Mouse (Mus musculus): Measurements from ENCODE around the gene Fam117a. TPM values are rescaled to one million over a fixed set of nuclear protein-coding genes. Genes with fewer than 3 reads are reported as not detected.
A peak's percentile ranks its signal among the peaks of the same experiment; 100 is the strongest.

The Fam117a gene
- polyA plus RNA-seq, 1 experiment from 2014 or later = 2.7 TPM

DNA sequence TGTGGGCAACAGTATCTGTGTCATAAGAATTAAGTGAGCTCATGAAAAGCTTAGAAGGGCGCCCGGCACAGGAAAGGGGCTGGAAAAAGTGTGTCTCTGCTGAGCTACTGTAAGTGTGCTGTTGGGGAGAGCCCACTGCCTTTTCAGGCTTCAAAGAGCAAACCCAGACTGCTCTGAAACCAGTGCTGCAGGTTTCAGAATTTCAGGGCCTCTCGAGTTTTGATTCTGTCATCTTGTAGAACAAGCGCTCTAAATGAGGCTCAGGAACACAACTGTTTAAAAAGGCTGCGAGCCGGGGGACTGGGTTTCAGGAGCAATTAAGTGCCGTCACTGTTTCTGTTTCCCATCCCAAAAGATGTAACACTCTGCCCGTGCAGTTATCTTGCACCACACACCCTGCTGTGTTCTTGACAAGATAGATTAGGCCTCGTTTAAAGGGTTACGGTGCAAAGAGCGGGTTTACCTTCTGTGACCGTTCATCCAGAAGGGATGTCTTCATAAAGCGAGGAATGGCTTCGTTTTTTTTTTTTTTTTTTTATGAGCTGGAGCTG is 2.7 kb downstream of the Fam117a start:
- 0 out of 2 replicates have a peak overlapping the region, but pooled peaks have one; percentile 14 for H3K4me2 ChIP-seq (ENCODE audit: low read length)
- H3K4me3 ChIP-seq (replicated peaks; ENCODE audit: low read length) = no peak overlapping the region
- H3K9ac ChIP-seq (replicated peaks; ENCODE audit: low read depth, low read length) = no peak overlapping the region
- no peaks in the 10 kb centered on the region; the same call in 1 of the 2 replicates for H3K27me3 ChIP-seq (replicated peaks; ENCODE audit: control insufficient read depth, insufficient read depth, low read length)
- no peaks in the 10 kb centered on the region for H3K9me3 ChIP-seq (ENCODE audit: control insufficient read depth, low read length)
- no peak for ATAC-seq
- H3K36me3 ChIP-seq (ENCODE audit: control insufficient read depth, insufficient read depth) = no peaks in the 10 kb centered on the region
- 11% methylated on average over 14 of the region's 14 CpGs for WGBS
- peaks cover 10% of the 10 kb centered on the region for H3K4me1 ChIP-seq (replicated peaks; ENCODE audit: control insufficient read depth, insufficient read depth, low read length)
- H3K27ac ChIP-seq (ENCODE audit: low read length) = no peak overlapping the region

DNA sequence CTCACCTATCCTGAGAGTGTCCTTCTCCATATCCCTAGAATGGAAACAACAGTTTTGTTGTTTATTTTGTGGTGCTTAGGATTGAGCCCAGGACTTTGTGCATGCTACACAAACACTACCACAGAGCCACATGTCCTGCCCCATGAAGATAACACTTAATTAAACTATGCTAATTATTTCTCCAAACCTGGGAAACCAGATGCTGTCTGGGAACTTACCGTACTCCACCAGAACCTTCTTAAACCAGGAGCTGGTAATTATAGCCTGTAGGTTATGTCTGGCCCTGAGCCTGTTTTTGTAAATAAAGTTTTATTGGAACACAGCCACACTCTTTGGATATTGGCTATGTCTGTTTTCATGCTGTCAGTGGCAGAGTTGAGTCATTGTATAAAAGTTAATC is 3.4 kb downstream of the Fam117a start:
- no peak for ATAC-seq
- Histone ChIP-seq H3K4me1 (replicated peaks; ENCODE audit: control insufficient read depth, insufficient read depth, low read length) (peaks cover 10% of the 10 kb centered on the region), H3K27me3 (replicated peaks; ENCODE audit: control insufficient read depth, insufficient read depth, low read length) (no peaks in the 10 kb centered on the region; the same call in 1 of the 2 replicates), H3K36me3 (ENCODE audit: control insufficient read depth, insufficient read depth) (no peaks in the 10 kb centered on the region), H3K27ac (ENCODE audit: low read length) (no peak overlapping the region), H3K4me2 (ENCODE audit: low read length) (no peak overlapping the region), H3K9me3 (ENCODE audit: control insufficient read depth, low read length) (no peaks in the 10 kb centered on the region), H3K4me3 (replicated peaks; ENCODE audit: low read length) (no peak overlapping the region), H3K9ac (replicated peaks; ENCODE audit: low read depth, low read length) (no peak overlapping the region)
- 44% methylated on average over 1 of the region's 1 CpGs for WGBS

DNA sequence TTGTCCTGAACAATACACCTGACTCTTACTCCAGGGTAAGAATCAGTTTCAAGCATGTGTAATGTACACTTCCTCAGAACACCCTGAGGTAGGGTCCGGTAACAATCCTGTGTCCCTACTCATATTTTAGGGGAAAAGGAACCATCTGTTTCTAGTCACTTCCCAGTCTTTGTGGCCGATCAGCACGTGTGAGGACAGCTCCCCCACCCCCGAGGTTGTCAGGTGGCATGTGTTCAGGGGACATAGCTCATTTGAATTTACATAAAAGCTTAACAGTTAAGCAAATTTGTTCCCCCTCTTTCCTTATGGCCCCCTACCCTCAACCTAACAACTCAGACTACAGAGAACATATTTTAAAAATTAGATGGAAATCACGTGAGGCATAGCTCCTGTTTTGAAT is 3.8 kb downstream of the Fam117a start:
- no peak overlapping the region for H3K27ac ChIP-seq (ENCODE audit: low read length)
- WGBS = 36% methylated on average over 5 of the region's 5 CpGs

DNA sequence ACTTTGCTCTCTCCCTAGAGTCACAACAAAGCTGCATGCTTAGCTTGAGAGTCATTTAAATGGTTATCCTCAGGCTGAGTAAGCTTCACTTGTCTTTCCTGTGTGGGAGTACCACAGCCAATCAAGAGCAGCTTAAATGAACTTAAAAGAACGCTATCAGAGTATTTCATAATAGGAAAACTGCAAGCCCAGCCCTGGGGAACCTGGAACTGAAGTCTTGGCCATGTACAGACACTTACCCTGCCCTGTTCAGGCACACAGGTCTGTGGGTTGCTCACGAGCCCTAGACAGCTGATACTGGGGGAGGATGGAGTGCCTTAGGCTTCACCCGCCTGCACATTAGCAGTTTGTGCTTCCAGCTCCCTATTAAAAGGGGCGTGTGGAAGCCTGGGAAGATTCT is 6.4 kb downstream of the Fam117a start:
- Histone ChIP-seq H3K9ac (replicated peaks; ENCODE audit: low read depth, low read length) (no peak overlapping the region), H3K4me1 (replicated peaks; ENCODE audit: control insufficient read depth, insufficient read depth, low read length) (peaks cover 5% of the 10 kb centered on the region), H3K27ac (ENCODE audit: low read length) (no peak overlapping the region), H3K4me3 (replicated peaks; ENCODE audit: low read length) (no peak overlapping the region), H3K27me3 (replicated peaks; ENCODE audit: control insufficient read depth, insufficient read depth, low read length) (no peaks in the 10 kb centered on the region; the same call in 1 of the 2 replicates), H3K9me3 (ENCODE audit: control insufficient read depth, low read length) (no peaks in the 10 kb centered on the region), H3K36me3 (ENCODE audit: control insufficient read depth, insufficient read depth) (no peaks in the 10 kb centered on the region), H3K4me2 (ENCODE audit: low read length) (no peak overlapping the region)
- ATAC-seq = no peak
- 74% methylated on average over 4 of the region's 4 CpGs for WGBS

More for the DNA sequence above, 3.8 kb downstream of the Fam117a start:
- no peak for ATAC-seq
- H3K4me3 ChIP-seq (replicated peaks; ENCODE audit: low read length) = no peak overlapping the region
- H3K27me3 ChIP-seq (replicated peaks; ENCODE audit: control insufficient read depth, insufficient read depth, low read length) = no peaks in the 10 kb centered on the region; the same call in 1 of the 2 replicates
- peaks cover 10% of the 10 kb centered on the region for H3K4me1 ChIP-seq (replicated peaks; ENCODE audit: control insufficient read depth, insufficient read depth, low read length)
- no peaks in the 10 kb centered on the region for H3K36me3 ChIP-seq (ENCODE audit: control insufficient read depth, insufficient read depth)
- no peak overlapping the region for H3K9ac ChIP-seq (replicated peaks; ENCODE audit: low read depth, low read length)
- no peaks in the 10 kb centered on the region for H3K9me3 ChIP-seq (ENCODE audit: control insufficient read depth, low read length)
- no peak overlapping the region for H3K4me2 ChIP-seq (ENCODE audit: low read length)

DNA sequence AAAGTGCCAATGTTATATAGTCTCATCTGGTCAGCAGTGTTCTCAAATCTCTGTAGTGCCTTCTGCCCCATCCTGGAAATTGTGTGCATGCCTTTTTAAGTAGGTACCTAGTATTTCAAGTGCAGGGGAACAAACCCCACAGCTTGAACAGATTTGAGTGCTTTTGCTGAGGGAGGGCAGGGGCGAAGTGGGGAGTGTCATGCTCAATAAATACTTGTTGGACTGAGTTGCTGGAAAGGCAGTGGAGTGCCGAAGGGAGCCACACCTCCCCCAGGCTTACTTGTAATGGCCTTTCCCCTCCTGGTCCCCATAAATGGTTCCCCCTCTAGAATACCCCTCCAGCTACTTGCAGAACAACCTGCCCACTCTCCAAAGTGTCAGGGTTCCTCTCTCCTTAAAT is 7.4 kb downstream of the Fam117a start:
- 70% methylated on average over 2 of the region's 2 CpGs for WGBS
- H3K27me3 ChIP-seq (replicated peaks; ENCODE audit: control insufficient read depth, insufficient read depth, low read length) = no peaks in the 10 kb centered on the region

DNA sequence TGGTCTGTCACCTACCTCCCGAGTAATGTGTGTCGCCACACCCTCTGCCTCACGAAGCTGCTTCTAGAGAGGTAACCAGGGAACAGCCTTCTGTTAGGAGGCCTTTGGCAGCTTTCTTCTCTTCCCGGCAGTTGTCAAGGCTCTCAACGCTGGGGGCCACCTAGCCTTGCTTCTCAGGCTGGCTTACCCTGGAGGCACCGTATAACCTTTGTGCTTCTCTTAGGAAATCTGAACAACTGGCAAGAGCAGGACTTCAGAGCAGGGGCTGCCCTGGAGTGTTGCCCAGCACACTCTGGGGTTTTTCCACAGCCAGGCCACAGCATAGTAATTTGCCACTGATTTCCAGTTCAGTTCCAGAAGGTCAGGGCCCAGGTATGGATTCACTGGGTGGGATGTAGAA is 13.5 kb downstream of the Fam117a start:
- H3K27ac ChIP-seq (ENCODE audit: low read length) = no peak overlapping the region
- no peaks in the 10 kb centered on the region for H3K36me3 ChIP-seq (ENCODE audit: control insufficient read depth, insufficient read depth)
- ATAC-seq = no peak
- H3K9me3 ChIP-seq (ENCODE audit: control insufficient read depth, low read length) = no peaks in the 10 kb centered on the region
- H3K4me1 ChIP-seq (replicated peaks; ENCODE audit: control insufficient read depth, insufficient read depth, low read length) = no peaks in the 10 kb centered on the region; the same call in 1 of the 2 replicates
- H3K9ac ChIP-seq (replicated peaks; ENCODE audit: low read depth, low read length) = no peak overlapping the region
- 70% methylated on average over 6 of the region's 6 CpGs for WGBS
- H3K4me2 ChIP-seq (ENCODE audit: low read length) = no peak overlapping the region
- H3K27me3 ChIP-seq (replicated peaks; ENCODE audit: control insufficient read depth, insufficient read depth, low read length) = no peaks in the 10 kb centered on the region
- H3K4me3 ChIP-seq (replicated peaks; ENCODE audit: low read length) = no peak overlapping the region

More for the DNA sequence above, 7.4 kb downstream of the Fam117a start:
- H3K9me3 ChIP-seq (ENCODE audit: control insufficient read depth, low read length) = no peaks in the 10 kb centered on the region
- H3K36me3 ChIP-seq (ENCODE audit: control insufficient read depth, insufficient read depth) = no peaks in the 10 kb centered on the region
- H3K27ac ChIP-seq (ENCODE audit: low read length) = no peak overlapping the region
- peaks cover 3% of the 10 kb centered on the region for H3K4me1 ChIP-seq (replicated peaks; ENCODE audit: control insufficient read depth, insufficient read depth, low read length)
- ATAC-seq = no peak
- no peak overlapping the region for H3K9ac ChIP-seq (replicated peaks; ENCODE audit: low read depth, low read length)
- H3K4me3 ChIP-seq (replicated peaks; ENCODE audit: low read length) = no peak overlapping the region
- no peak overlapping the region for H3K4me2 ChIP-seq (ENCODE audit: low read length)

DNA sequence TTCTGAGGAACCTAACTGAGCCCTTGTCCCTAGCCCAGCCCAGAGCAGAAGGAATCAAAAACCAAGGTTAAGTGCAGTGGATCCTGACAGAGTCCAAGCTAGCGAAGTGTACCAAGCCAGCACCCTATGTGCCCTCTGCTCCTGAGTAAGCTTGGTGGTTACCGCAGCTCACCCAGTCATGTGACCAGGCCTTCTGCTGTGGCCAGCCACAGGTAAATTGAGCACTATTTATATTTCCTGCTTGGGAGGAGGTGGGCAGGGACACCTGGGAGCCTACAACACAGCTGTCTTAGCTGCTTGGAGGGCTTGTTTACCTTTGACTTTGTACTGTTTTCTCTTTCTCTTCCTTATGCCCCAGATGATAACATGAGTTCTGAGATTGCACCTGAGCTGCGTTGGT is 14.1 kb downstream of the Fam117a start:
- Histone ChIP-seq H3K4me3 (replicated peaks; ENCODE audit: low read length) (no peak overlapping the region), H3K9me3 (ENCODE audit: control insufficient read depth, low read length) (no peaks in the 10 kb centered on the region), H3K27me3 (replicated peaks; ENCODE audit: control insufficient read depth, insufficient read depth, low read length) (no peaks in the 10 kb centered on the region), H3K9ac (replicated peaks; ENCODE audit: low read depth, low read length) (no peak overlapping the region), H3K4me2 (ENCODE audit: low read length) (no peak overlapping the region), H3K36me3 (ENCODE audit: control insufficient read depth, insufficient read depth) (no peaks in the 10 kb centered on the region), H3K27ac (ENCODE audit: low read length) (no peak overlapping the region), H3K4me1 (replicated peaks; ENCODE audit: control insufficient read depth, insufficient read depth, low read length) (no peaks in the 10 kb centered on the region; the same call in 1 of the 2 replicates)
- no peak for ATAC-seq
- WGBS = 95% methylated on average over 3 of the region's 3 CpGs

DNA sequence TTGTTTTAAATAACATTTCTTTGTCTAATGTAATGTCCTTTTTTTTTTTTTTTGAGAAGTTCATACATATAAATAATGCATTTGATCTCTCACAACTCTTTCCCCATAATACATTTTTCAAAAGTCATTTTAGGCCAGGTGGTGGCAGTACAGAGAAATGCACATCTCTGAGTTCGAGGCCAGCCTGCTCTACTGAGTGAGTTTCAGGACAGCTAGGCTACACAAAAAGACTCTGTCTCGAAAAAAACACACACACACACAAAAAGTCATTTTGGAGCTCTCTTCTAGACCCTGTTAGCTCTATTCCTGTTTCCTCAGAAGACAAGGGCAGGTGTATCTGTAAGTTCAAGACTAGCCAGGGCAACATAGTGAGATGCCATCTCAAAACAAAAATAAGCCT is 15.9 kb downstream of the Fam117a start:
- ATAC-seq = no peak
- WGBS = 74% methylated on average over 2 of the region's 2 CpGs

DNA sequence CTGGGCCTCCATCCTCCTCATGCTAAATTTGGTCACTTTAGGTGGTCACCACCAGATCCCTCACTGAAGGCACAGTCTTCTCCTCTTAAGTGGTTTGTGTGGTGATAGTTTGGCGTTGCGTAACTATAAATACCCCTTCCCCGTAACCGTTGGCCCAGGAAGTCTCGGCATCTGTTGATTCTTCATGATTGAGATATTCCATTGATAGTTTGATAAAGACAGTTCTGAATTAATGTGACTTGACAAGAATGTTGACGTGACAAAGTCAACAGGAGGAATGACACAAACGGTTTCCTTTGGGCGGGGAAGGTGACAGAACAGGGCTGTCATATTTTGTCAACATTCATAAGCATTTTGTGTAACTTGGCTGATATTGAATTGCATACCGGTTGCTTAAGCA is 16.4 kb downstream of the Fam117a start:
- ATAC-seq = no peak
- Histone ChIP-seq H3K27me3 (replicated peaks; ENCODE audit: control insufficient read depth, insufficient read depth, low read length) (no peaks in the 10 kb centered on the region), H3K4me3 (replicated peaks; ENCODE audit: low read length) (no peak overlapping the region), H3K4me2 (ENCODE audit: low read length) (no peak overlapping the region), H3K9ac (replicated peaks; ENCODE audit: low read depth, low read length) (no peak overlapping the region), H3K36me3 (ENCODE audit: control insufficient read depth, insufficient read depth) (no peaks in the 10 kb centered on the region), H3K9me3 (ENCODE audit: control insufficient read depth, low read length) (no peaks in the 10 kb centered on the region), H3K27ac (ENCODE audit: low read length) (no peak overlapping the region), H3K4me1 (replicated peaks; ENCODE audit: control insufficient read depth, insufficient read depth, low read length) (peaks cover 7% of the 10 kb centered on the region)
- WGBS = 87% methylated on average over 9 of the region's 9 CpGs

More for the DNA sequence above, 15.9 kb downstream of the Fam117a start:
- H3K9me3 ChIP-seq (ENCODE audit: control insufficient read depth, low read length) = no peaks in the 10 kb centered on the region
- H3K36me3 ChIP-seq (ENCODE audit: control insufficient read depth, insufficient read depth) = no peaks in the 10 kb centered on the region
- no peaks in the 10 kb centered on the region for H3K27me3 ChIP-seq (replicated peaks; ENCODE audit: control insufficient read depth, insufficient read depth, low read length)
- no peak overlapping the region for H3K4me3 ChIP-seq (replicated peaks; ENCODE audit: low read length)
- no peak overlapping the region for H3K27ac ChIP-seq (ENCODE audit: low read length)
- H3K4me1 ChIP-seq (replicated peaks; ENCODE audit: control insufficient read depth, insufficient read depth, low read length) = peaks cover 7% of the 10 kb centered on the region
- H3K4me2 ChIP-seq (ENCODE audit: low read length) = no peak overlapping the region
- H3K9ac ChIP-seq (replicated peaks; ENCODE audit: low read depth, low read length) = no peak overlapping the region

All from forebrain, embryonic 16.5 days (tissue).